Mouse (Mus musculus) liver, embryonic 14.5 days (tissue): ENCODE measurements around the gene Lrrc8d. TPM values are rescaled to one million over a fixed set of nuclear protein-coding genes. Genes with fewer than 3 reads are reported as not detected.

Experiments used
- ATAC-seq: fragments of 200-750 bp; cut with Nextera tagmentation; 2 replicates; pipeline ENCODE4 v1.8.0; 2017; ENCODE audit warnings: moderate number of reproducible peaks, mild to moderate bottlenecking, moderate library complexity; ENCODE audit not compliant: insufficient read depth
- DNase-seq, 3 experiments: peaks; one replicate each; pipeline ENCODE4 v3.0.0-alpha.2; 2012 to 2013; ENCODE audit warnings: low read depth in 3 of 3, low spot score in 3 of 3
- H3K27ac ChIP-seq: fragments of 300-500 bp; sonication (generic); 2 replicates; pipeline ENCODE4 v1.5.1; 2014; ENCODE audit warnings: moderate library complexity, mild to moderate bottlenecking, control low read depth, inconsistent platforms
- H3K27me3 ChIP-seq: fragments of 300-500 bp; sonication (generic); 2 replicates; pipeline ENCODE4 v1.6.1; 2014; ENCODE audit warnings: mild to moderate bottlenecking, low read length, moderate library complexity; ENCODE audit not compliant: control insufficient read depth, insufficient read depth
- H3K36me3 ChIP-seq: fragments of 300-500 bp; sonication (generic); replicated peaks from 2 replicates; pipeline ENCODE4 v1.6.1; 2014; ENCODE audit warnings: low read depth; ENCODE audit not compliant: control insufficient read depth, insufficient read depth
- H3K4me1 ChIP-seq, 2 experiments: fragments of 200-500 bp in 1 of 2; fragments of 300-500 bp in 1 of 2; sonication (generic) in 1 of 2; replicated peaks; 2 replicates each; pipeline ENCODE4 v1.6.1; 2012 to 2014; ENCODE audit warnings: antibody characterized with exemption in 1 of 2, inconsistent platforms in 1 of 2, low read length in 1 of 2; ENCODE audit not compliant: control insufficient read depth in 2 of 2, insufficient read depth in 2 of 2
- H3K4me2 ChIP-seq: fragments of 300-500 bp; sonication (generic); 2 replicates; pipeline ENCODE4 v1.6.1; 2014; ENCODE audit warnings: low read depth, mild to moderate bottlenecking, control low read depth, moderate library complexity
- H3K4me3 ChIP-seq, 2 experiments: fragments of 200-500 bp in 1 of 2; fragments of 300-500 bp in 1 of 2; sonication (generic) in 1 of 2; 2 replicates each; pipeline ENCODE4 v1.5.1; 2012 to 2014; ENCODE audit warnings: low read depth in 2 of 2, low read length in 2 of 2, mild to moderate bottlenecking in 2 of 2, control low read depth in 1 of 2, inconsistent platforms in 1 of 2, moderate library complexity in 1 of 2; ENCODE audit not compliant: insufficient read depth in 1 of 2
- H3K9ac ChIP-seq: fragments of 300-500 bp; sonication (generic); replicated peaks from 2 replicates; pipeline ENCODE4 v1.6.1; 2014; ENCODE audit warnings: mild to moderate bottlenecking, control low read depth, moderate library complexity
- H3K9me3 ChIP-seq: fragments of 300-500 bp; sonication (generic); 2 replicates; pipeline ENCODE4 v1.6.1; 2016; ENCODE audit warnings: low read length, mixed read lengths; ENCODE audit not compliant: control insufficient read depth
- CTCF ChIP-seq: IDR thresholded peaks from 2 replicates; pipeline ENCODE4 v1.5.1; 2016; ENCODE audit warnings: antibody characterized with exemption, low read depth, control low read depth
- EP300 ChIP-seq: IDR thresholded peaks from 2 replicates; pipeline ENCODE4 v1.6.1; 2016; ENCODE audit warnings: antibody characterized with exemption, low read depth
- WGBS: fragments of 180-500 bp; shearing (Covaris S2); extraction: QIAGEN DNeasy Blood & Tissue Kit; methylation state at CpG from one replicate; pipeline ENCODE4 v1.1.7; 2014; ENCODE audit not compliant: insufficient replicate concordance; 5-methylcytosine and 5-hydroxymethylcytosine counted together
- polyA plus RNA-seq, 2 experiments: library from polyadenylated mRNA; depleted of rRNA in 1 of 2; stranded (reverse) in 1 of 2; unstranded in 1 of 2; fragments of >200 nt; fragmentation: Nextera tagmentation in 1 of 2; extraction: Ambion mirVana in 1 of 2; gene quantifications; 2 replicates each; pipeline versions ENCODE4 v1.2.1 to v1.2.3; 2012 to 2014

The Lrrc8d gene
- polyA plus RNA-seq, 2 experiments: 3.3 to 7.8 TPM

DNA sequence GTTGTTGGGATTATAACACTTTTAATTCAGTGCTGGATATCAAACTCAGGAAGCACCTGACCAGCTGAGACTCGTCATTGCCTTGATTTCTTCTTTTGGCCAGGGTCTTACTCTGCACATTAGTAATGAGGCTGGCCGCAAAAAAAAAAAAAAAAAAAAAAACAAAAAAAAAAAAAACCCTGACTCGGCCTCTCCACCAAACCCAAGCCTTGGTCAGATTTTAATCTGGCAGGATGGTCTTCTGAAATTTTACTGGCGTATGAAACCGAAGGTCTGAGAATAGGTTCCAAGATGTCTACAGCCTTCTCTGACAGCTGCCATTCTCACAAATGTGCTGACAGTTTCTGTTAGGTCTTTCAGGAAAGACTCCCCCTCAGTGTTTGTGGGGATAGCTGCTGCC lies 8.5 kb downstream of the Lrrc8d start:
- WGBS: 57% methylated on average over 5 of the region's 5 CpGs
- ATAC-seq: no peak
- H3K27ac ChIP-seq: no peak overlapping the region

DNA sequence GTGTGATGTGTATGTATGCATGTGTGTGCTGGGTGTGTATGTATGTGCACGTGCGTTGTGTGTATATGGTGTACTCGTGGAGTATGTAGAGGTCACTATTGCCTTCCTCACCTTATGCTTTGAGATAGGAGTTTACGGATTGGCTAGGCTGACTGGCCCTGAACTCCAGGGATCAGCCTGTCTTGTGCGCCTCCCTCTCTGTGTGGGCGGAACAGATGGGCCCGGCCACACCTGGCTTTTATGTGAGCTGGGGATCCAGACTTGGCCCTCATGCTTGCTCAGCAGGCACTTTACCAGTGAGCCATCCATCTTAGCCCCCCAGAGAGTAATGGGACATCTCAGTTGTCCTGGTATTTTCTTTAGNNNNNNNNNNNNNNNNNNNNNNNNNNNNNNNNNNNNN lies 10.7 kb downstream of the Lrrc8d start:
- H3K36me3 ChIP-seq: no peaks in the 10 kb centered on the region
- no peak overlapping the region for H3K4me2 ChIP-seq
- H3K4me3 ChIP-seq: no peak overlapping the region
- H3K27ac ChIP-seq: no peak overlapping the region
- TF ChIP-seq CTCF: no peak
- TF ChIP-seq EP300: no peak
- DNase-seq (no peak), ATAC-seq (no peak)
- H3K27me3 ChIP-seq: no peaks in the 10 kb centered on the region
- peaks cover 0 to 13% of the 10 kb centered on the region in 2 experiments; a peak in 2 of 4 replicates for H3K4me1 ChIP-seq
- no peak overlapping the region for H3K9ac ChIP-seq
- H3K9me3 ChIP-seq: no peaks in the 10 kb centered on the region
- 76% methylated on average over 7 of the region's 7 CpGs for WGBS

More for the DNA sequence above, 8.5 kb downstream of the Lrrc8d start:
- Histone ChIP-seq H3K27me3 (no peaks in the 10 kb centered on the region), H3K9ac (no peak overlapping the region), H3K36me3 (no peaks in the 10 kb centered on the region), H3K4me2 (no peak overlapping the region), H3K9me3 (no peaks in the 10 kb centered on the region), H3K4me3 (no peak overlapping the region), H3K4me1 (peaks cover 0 to 13% of the 10 kb centered on the region in 2 experiments; a peak in 2 of 4 replicates)
- no peak for DNase-seq
- no peak for TF ChIP-seq CTCF
- no peak for TF ChIP-seq EP300

DNA sequence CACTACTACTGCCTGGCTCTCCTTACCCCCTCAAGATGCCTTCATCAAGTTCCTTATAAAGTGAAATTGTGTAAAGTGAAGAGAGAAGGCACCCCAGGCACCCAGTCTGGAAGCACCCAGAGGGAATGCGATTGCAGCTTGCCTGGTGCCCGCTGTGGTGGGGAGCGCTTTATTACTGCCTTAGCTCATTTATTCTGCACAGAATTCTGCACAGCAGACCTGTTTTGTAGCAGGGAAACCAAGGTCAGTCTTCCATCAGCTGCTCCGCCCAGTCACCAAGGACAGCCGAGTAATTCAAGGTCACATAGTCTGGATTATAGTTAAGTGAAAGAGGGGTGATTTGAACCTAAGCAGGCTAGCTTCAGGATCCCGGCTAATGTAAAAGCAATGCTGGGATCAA lies 14.7 kb downstream of the Lrrc8d start:
- Histone ChIP-seq H3K27ac (no peak overlapping the region), H3K27me3 (no peaks in the 10 kb centered on the region), H3K4me3 (no peak overlapping the region), H3K9ac (no peak overlapping the region), H3K9me3 (no peaks in the 10 kb centered on the region), H3K36me3 (no peaks in the 10 kb centered on the region), H3K4me2 (no peak overlapping the region), H3K4me1 (peaks cover 10 to 44% of the 10 kb centered on the region in 2 experiments)
- no peak for TF ChIP-seq EP300
- TF ChIP-seq CTCF: no peak
- ATAC-seq: no peak
- no peak for DNase-seq
- 75% methylated on average over 6 of the region's 6 CpGs for WGBS

GRCm38 (mm10) chr5:105715095-105715494 lies 15.3 kb downstream of the Lrrc8d start:
- no peak for ATAC-seq
- H3K4me1 ChIP-seq: peaks cover 10 to 51% of the 10 kb centered on the region in 2 experiments
- no peak for DNase-seq
- TF ChIP-seq CTCF (no peak), EP300 (no peak)
- H3K27me3 ChIP-seq: no peaks in the 10 kb centered on the region
- WGBS: 77% methylated on average over 8 of the region's 8 CpGs
- no peaks in the 10 kb centered on the region for H3K9me3 ChIP-seq
- no peaks in the 10 kb centered on the region for H3K36me3 ChIP-seq
- no peak overlapping the region for H3K27ac ChIP-seq
- no peak overlapping the region for H3K4me2 ChIP-seq
- H3K9ac ChIP-seq: no peak overlapping the region
- H3K4me3 ChIP-seq: no peak overlapping the region

- TF ChIP-seq CTCF: no peak
- TF ChIP-seq EP300: no peak
- ATAC-seq: no peak
- Histone ChIP-seq H3K9me3 (no peaks in the 10 kb centered on the region), H3K4me1 (peaks cover 10 to 53% of the 10 kb centered on the region in 2 experiments), H3K27ac (no peak overlapping the region), H3K4me3 (no peak overlapping the region), H3K4me2 (no peak overlapping the region), H3K36me3 (no peaks in the 10 kb centered on the region), H3K27me3 (no peaks in the 10 kb centered on the region), H3K9ac (no peak overlapping the region)
- WGBS: 23% methylated on average over 10 of the region's 10 CpGs
- DNase-seq: no peak
Measured at GRCm38 (mm10) chr5:105715531-105716124, 15.9 kb downstream of the Lrrc8d start.
